Mouse (Mus musculus) neural tube, embryonic 14.5 days (tissue): ENCODE data around the gene Lage3. TPM values are rescaled to one million over a fixed set of nuclear protein-coding genes. Genes with fewer than 3 reads are reported as not detected.
A peak's percentile ranks its signal among the peaks of the same experiment; 100 is the strongest.
"Not testable (repeated sequence)": the region's sequence is repeated elsewhere in the genome, so short reads cannot be mapped to it uniquely, and the experiment has no call there.

Experiments
- ATAC-seq: fragments of 200-750 bp; cut with Nextera tagmentation; 2 replicates; pipeline ENCODE4 v1.8.0; 2017; ENCODE audit warnings: low read depth, mild to moderate bottlenecking, moderate TSS enrichment, moderate library complexity
- H3K27ac ChIP-seq: fragments of 300-500 bp; sonication (generic); 2 replicates; pipeline ENCODE4 v1.5.1; 2014; ENCODE audit warnings: low read depth, mild to moderate bottlenecking, control low read depth, low read length, moderate library complexity, mixed read lengths
- H3K27me3 ChIP-seq: fragments of 300-500 bp; sonication (generic); 2 replicates; pipeline ENCODE4 v1.6.1; 2014; ENCODE audit warnings: low read length; ENCODE audit not compliant: control insufficient read depth, insufficient read depth
- H3K36me3 ChIP-seq: fragments of 300-500 bp; sonication (generic); 2 replicates; pipeline ENCODE4 v1.6.1; 2014; ENCODE audit warnings: low read length, mixed read lengths; ENCODE audit not compliant: control insufficient read depth, insufficient read depth
- H3K4me1 ChIP-seq: fragments of 300-500 bp; sonication (generic); 2 replicates; pipeline ENCODE4 v1.6.1; 2014; ENCODE audit warnings: low read length; ENCODE audit not compliant: control insufficient read depth, insufficient read depth
- H3K4me2 ChIP-seq: fragments of 300-500 bp; sonication (generic); 2 replicates; pipeline ENCODE4 v1.6.1; 2014; ENCODE audit warnings: mild to moderate bottlenecking, low read depth, low read length, control low read depth
- H3K4me3 ChIP-seq: fragments of 300-500 bp; sonication (generic); 2 replicates; pipeline ENCODE4 v1.5.1; 2014; ENCODE audit warnings: low read depth, low read length, control low read depth, mixed read lengths
- H3K9ac ChIP-seq: fragments of 300-500 bp; sonication (generic); replicated peaks from 2 replicates; pipeline ENCODE4 v1.6.1; 2014; ENCODE audit warnings: low read depth, mild to moderate bottlenecking, control low read depth, low read length, mixed read lengths
- H3K9me3 ChIP-seq: fragments of 300-500 bp; sonication (generic); 2 replicates; pipeline ENCODE4 v1.6.1; 2016; ENCODE audit warnings: low read length; ENCODE audit not compliant: control insufficient read depth
- WGBS: fragments of 180-500 bp; shearing (Covaris S2); extraction: QIAGEN DNeasy Blood & Tissue Kit; methylation state at CpG from one replicate; pipeline ENCODE4 v1.1.7; 2014; 5-methylcytosine and 5-hydroxymethylcytosine counted together
- polyA plus RNA-seq: library from polyadenylated mRNA; unstranded; fragments of >200 nt; fragmentation: Nextera tagmentation; extraction: Ambion mirVana; gene quantifications from 2 replicates; pipeline ENCODE4 v1.2.1, GENCODE M21; 2014

Gene Lage3
- polyA plus RNA-seq, 1 experiment from 2014 or later = 73.3 TPM

GRCm38 (mm10) chrX:74359171-74359570 is 5.8 kb upstream of the Lage3 start:
- H3K27ac ChIP-seq = no peak overlapping the region
- no peak for ATAC-seq
- H3K9ac ChIP-seq = no peak overlapping the region
- H3K4me2 ChIP-seq = no peak overlapping the region
- H3K36me3 ChIP-seq = no peaks in the 10 kb centered on the region
- H3K4me1 ChIP-seq = no peaks in the 10 kb centered on the region
- no peaks in the 10 kb centered on the region for H3K9me3 ChIP-seq
- H3K27me3 ChIP-seq = no peaks in the 10 kb centered on the region
- no peak overlapping the region for H3K4me3 ChIP-seq
- 45% methylated on average over 11 of the region's 11 CpGs for WGBS

- not testable (repeated sequence) for H3K4me1 ChIP-seq, H3K36me3 ChIP-seq, H3K4me2 ChIP-seq, ATAC-seq, H3K27ac ChIP-seq, H3K9ac ChIP-seq, H3K9me3 ChIP-seq, H3K4me3 ChIP-seq, H3K27me3 ChIP-seq
- 95% methylated on average over 2 of the region's 3 CpGs for WGBS
These were observed 3.7 kb upstream of the Lage3 start for GRCm38 (mm10) chrX:74357069-74357468.

- H3K27ac ChIP-seq = peak overlapping the region; percentile 71
- 27% methylated on average over 13 of the region's 13 CpGs for WGBS
- H3K27me3 ChIP-seq = no peaks in the 10 kb centered on the region
- peak overlapping the region; percentile 34 for H3K4me3 ChIP-seq
- H3K4me1 ChIP-seq = no peaks in the 10 kb centered on the region
- no peaks in the 10 kb centered on the region for H3K9me3 ChIP-seq
- no peaks in the 10 kb centered on the region for H3K36me3 ChIP-seq
- H3K4me2 ChIP-seq = peak overlapping the region; percentile 49
- peak; percentile 76 for ATAC-seq
- peak overlapping the region; percentile 50 for H3K9ac ChIP-seq
These were observed 562 bp downstream of the Lage3 start for GRCm38 (mm10) chrX:74352645-74353466.

- Histone ChIP-seq H3K4me3 (peak overlapping the region; percentile 48), H3K27me3 (no peaks in the 10 kb centered on the region), H3K4me1 (peaks cover 8% of the 10 kb centered on the region; the same call in 1 of the 2 replicates), H3K4me2 (peak overlapping the region; percentile 69), H3K9me3 (no peaks in the 10 kb centered on the region), H3K27ac (peak overlapping the region; percentile 34; the same call in 1 of the 2 replicates), H3K36me3 (no peaks in the 10 kb centered on the region), H3K9ac (peak overlapping the region; percentile 58)
- no peak for ATAC-seq
- 24% methylated on average over 2 of the region's 2 CpGs for WGBS
These were observed 23.1 kb downstream of the Lage3 start for GRCm38 (mm10) chrX:74330166-74330930.

DNA sequence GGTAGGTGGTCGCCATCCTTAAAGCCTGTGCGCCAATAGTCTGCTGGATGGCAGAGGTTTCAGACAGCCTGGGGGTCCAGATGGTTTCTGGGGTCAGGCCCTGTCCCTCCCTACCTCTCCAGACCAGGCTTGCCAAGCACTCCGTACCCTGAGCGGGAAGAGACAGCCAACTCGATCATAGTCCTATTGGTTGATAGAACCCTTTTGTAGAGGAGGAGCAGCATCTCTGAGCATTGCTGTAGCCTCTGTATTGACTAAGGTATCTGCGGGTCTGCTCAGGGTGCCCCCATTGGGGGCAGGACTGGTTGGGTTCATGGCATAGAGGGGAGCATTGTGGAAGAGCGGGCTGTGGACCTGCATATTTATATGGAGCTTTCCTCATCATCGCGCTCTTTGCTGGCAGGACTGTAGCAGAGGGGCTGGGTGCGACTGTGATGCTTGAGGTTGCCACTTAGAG is 24.2 kb downstream of the Lage3 start:
- ATAC-seq = peak; percentile 64
- Histone ChIP-seq H3K27me3 (no peaks in the 10 kb centered on the region), H3K9ac (peak overlapping the region; percentile 58), H3K27ac (peak overlapping the region; percentile 48), H3K4me1 (peaks cover 8% of the 10 kb centered on the region; the same call in 1 of the 2 replicates), H3K9me3 (no peaks in the 10 kb centered on the region), H3K36me3 (no peaks in the 10 kb centered on the region), H3K4me2 (peak overlapping the region; percentile 69), H3K4me3 (peak overlapping the region; percentile 48)
- WGBS = 17% methylated on average over 10 of the region's 10 CpGs

DNA sequence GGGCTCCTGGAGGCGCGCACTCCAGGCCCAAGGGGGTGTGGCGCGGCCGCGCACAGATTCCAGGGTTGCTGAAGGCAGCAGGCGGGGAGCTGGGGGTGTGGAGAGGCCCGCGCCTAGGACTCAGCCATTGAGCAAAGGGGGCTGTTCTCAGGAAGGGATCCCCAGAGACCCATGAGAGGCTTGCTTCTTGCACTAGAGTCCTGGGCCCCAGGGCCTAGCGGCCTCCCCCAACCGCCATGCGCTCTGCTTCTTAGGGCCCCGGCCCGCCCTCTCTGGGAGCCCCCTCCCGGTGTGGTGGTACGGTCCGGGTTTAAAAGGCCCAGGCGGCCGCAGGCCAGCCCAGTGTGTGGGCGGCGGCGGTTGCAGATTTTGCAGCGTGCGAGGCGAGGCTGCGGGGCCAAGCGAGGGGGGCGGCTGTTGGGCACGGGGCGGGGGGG is 24.7 kb downstream of the Lage3 start, which contains the start of gene Plxna3:
Gene Plxna3 (plus strand): TSS at position 342 of the 437 bp plus-strand sequence.
- peak within 1 kb of the TSS; percentile 48 for H3K4me3 ChIP-seq
- H3K36me3 ChIP-seq = no peaks in the 10 kb centered on the region
- H3K4me2 ChIP-seq = peak within 1 kb of the TSS; percentile 69
- H3K27me3 ChIP-seq = no peaks in the 10 kb centered on the region
- WGBS = 11% methylated on average over 18 of the region's 30 CpGs
- H3K9me3 ChIP-seq = no peaks in the 10 kb centered on the region
- peaks cover 8% of the 10 kb centered on the region; the same call in 1 of the 2 replicates for H3K4me1 ChIP-seq
- peak within 1 kb of the TSS; percentile 58 for H3K9ac ChIP-seq
- H3K27ac ChIP-seq = peak within 1 kb of the TSS; percentile 77
- ATAC-seq = peak; percentile 95

DNA sequence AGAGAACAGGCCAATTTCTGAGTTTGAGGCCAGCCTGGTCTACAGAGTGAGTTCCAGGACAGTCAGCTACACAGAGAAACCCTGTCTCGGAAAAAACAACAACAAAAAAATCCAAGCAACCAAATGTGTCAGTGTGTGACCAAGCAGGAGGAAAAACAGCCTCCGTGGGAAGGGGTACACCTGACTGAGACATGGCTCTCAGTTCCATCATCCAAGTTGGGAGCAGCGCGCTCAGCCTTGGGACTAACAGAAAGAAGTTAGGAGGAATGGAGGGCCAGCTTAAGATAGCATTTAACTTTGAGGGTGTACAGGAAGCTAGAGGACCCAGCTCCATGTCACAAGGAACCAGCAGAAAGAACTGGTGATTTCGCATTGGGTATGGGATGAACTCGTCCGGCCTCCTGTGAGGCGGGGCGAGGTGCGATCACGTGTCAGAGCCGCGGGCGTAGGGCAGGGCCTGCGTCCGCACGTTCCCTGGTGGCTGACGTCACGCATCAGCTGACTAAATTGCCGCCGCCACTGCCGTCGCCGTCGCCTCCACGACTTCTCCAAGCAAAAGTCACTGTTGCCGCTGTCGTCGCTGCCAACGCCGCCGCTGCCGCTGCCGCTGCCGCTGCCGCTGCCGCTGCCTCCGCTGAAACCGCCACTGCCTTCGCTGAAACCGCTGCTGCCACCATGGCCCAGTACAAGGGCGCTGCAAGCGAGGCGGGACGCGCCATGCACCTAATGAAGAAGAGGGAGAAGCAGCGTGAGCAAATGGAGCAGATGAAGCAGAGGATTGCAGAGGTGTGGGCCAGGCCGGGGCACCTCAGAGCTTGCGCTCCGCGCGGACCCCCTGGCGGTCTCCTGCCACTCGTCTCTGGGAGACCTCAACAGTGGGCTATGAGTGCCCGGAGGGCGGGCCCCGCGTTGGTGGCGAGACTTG is 40.6 kb downstream of the Lage3 start, which contains the start of gene Fam50a:
Gene Fam50a (plus strand): TSS at position 494 of the 925 bp plus-strand sequence.
- Histone ChIP-seq H3K36me3 (0 out of 2 replicates have a peak, but pooled peaks cover 10% of the 10 kb centered on the region), H3K27ac (peak within 1 kb of the TSS; percentile 83), H3K4me2 (peak within 1 kb of the TSS; percentile 59), H3K9ac (peak within 1 kb of the TSS; percentile 59), H3K27me3 (no peaks in the 10 kb centered on the region), H3K9me3 (no peaks in the 10 kb centered on the region), H3K4me1 (no peaks in the 10 kb centered on the region), H3K4me3 (peak within 1 kb of the TSS; percentile 47)
- peak; percentile 97 for ATAC-seq
- WGBS = 14% methylated on average over 52 of the region's 59 CpGs
